Mouse (Mus musculus) cerebellum, adult 11 months (tissue): Measurements from ENCODE around the gene Flt1.
"Not testable (repeated sequence)": the region's sequence is repeated elsewhere in the genome, so short reads cannot be mapped to it uniquely, and the experiment has no call there.

Experiments used
- DNase-seq: peaks from one replicate; pipeline ENCODE4 v3.0.0; 2022

The Flt1 gene

DNA sequence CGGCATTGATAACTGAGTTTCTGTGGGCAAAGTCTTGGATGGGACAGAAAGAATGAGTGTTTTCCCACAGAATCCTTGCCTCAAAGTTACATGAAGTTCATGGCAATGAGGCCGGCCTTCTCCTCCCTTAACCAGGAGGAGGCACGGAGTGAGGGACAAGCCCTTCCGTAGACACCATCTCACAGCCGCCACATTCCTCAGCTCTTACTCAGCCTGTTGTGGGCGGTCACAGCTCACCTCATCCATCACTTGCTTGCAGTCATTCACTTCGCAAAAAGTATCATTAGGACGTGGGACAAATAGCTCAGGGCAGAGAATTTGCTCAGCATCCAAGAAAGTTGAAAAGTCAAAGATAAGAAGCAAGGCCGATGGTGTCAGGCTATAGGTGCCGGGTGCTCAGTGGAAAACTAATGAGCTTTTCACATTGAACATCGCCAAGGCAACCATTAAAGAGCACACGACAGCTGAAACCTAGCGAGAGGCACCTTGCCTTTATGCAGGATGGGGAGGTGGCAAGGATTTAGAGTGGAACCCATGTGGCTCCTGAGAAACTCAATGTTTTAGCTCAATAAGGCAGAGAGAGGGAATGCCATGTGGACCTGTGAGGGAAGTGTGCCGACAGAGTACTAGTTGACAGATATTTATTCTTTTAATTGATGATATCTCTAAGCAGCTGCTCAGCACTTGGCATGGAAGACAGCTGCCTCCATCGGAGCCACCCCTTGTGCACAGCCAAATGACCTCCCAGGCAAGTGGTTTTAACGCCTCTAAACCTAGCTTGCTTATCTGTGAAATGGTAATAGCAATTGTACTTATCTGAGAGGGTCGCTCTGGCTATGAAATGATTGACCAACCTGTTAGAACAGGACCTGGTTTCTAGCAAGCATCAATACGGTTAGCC is 124.1 kb downstream of the Flt1 start:
- no peak for DNase-seq

GRCm38 (mm10) chr5:147597825-147598224 is 128.0 kb downstream of the Flt1 start:
- DNase-seq, result no peak

GRCm38 (mm10) chr5:147589814-147590213 is 136.0 kb downstream of the Flt1 start:
- no peak for DNase-seq

GRCm38 (mm10) chr5:147585070-147585469 is 140.7 kb downstream of the Flt1 start:
- DNase-seq, result no peak

- no peak for DNase-seq
Measured at GRCm38 (mm10) chr5:147584648-147585047, 141.2 kb downstream of the Flt1 start.

DNA sequence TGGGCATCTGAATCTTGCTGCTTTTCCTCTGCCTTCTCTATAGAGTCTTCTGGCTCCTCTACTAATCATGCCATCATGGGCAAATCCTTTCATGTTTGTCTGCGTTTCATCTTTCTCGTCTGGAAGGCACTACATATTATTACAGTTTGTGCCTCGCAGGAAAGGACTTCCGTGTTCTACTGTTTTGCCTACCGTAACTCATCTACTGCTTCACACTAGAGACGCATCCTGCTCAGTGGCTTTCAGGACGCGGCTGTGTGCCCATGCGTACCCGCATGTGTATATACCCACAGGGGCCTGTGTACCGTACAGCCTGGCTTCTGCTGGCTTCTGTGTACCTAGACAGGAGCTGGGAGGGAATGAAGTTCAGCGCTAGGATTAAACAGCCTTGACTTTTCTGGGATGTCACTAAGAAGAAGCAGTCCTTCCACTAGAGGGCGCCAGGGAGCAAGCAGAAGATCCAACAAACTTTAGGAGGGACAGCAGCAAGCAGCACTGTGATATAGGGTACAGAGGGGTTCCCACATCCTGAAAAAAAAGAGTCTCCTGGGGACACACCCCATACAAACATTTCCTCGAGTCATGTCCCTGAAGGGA is 142.0 kb downstream of the Flt1 start:
- peak; percentile 53 for DNase-seq

DNA sequence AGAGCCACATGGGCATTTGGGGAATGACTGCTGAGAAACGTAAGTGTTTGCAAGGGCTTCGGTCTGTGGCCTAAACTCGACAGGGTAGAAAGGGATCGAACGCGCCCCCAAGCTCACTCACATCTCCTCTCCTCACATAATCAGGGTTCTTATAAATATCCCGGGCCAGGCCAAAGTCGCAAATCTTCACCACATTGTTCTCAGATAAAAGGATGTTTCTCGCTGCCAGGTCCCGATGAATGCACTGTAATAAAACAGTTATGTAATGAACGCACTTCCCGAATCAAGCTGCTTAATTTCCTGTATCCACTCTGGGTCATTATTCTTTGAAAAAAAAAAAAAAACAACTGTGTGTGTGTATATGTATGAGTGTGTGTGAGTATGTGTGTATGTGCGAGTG is 145.6 kb downstream of the Flt1 start:
- no peak for DNase-seq

GRCm38 (mm10) chr5:147579691-147580090 is 146.1 kb downstream of the Flt1 start:
- DNase-seq, result no peak

GRCm38 (mm10) chr5:147579148-147579547 is 146.7 kb downstream of the Flt1 start:
- DNase-seq, result no peak

DNA sequence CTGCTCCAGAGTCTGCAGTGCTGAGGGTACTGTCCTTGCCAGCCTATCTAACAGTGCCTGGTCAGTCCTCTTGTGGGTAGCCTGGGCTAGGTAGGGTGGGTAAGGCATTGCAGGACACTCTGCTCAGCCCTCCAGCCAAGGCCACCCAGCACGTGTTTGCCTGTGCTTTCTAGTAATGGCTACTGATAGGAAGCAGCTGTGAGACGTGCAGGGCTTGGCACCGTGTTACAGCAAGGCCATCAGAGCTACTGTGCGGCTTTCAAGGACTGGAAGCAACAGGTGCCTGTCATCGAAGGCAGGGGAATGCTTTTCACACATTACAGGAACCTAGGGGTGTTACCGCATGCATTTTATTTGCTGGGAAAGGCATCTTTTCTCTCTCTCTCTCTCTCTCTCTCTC is 148.8 kb downstream of the Flt1 start:
- no peak for DNase-seq

DNA sequence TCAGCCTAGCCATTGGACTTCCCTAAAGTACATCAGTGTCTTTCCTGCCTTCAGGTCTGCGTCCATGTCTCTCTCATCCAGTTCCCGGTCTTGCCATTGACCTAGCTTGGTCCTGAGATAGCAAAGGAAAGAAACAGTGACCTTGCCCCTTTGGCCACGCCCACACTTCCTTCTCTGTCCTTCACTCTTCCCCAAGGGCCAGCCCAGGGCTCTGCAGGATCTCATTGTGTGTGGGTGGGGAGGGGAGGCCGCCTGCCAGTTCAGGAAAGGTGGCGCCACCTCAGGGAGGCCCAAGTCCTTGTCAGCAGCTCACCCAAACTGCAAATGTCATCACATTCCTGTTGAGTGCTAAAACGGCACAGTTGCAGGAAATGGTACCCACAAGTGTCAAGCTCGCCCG is 151.3 kb downstream of the Flt1 start:
- no peak for DNase-seq

DNA sequence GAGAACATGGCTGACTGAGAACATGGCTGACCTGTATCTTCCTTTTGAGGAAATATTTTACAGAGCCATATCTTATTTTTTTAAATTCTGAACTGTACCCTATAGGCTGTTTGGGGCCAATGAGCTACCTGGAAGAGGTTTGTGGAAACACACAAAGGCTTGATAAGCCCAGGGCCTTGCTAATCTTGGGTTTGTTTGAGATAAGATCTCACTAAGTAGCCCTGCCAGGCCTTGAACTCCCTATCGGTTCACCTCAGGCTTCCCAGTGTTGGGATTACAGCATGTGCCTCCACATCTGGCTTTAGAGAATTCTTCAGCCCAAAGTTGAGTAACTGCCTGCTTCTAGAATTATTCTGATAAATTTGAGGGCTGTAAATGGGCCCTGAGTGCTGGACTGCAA is 152.3 kb downstream of the Flt1 start:
- no peak for DNase-seq

GRCm38 (mm10) chr5:147572695-147573094 is 153.1 kb downstream of the Flt1 start:
- no peak for DNase-seq

DNA sequence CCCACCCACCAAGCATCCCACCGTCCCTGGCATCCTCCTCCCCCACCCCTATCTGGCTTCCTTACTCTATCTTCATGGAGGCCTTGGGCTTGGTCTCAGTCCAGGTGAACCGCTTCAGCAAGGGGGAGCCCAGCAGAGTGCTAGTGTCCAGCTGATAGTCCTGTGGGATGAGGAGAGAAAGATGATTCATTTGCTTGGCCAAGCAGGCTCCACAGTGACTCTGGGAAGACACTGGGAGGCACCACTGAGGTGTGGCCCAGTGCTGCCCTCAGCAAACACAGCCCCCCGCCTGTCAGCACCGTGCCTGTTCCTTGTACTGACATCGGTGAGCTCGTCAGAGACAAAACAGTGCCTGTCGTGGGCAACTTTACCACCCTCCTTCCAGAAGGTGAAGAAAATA is 159.5 kb downstream of the Flt1 start:
- DNase-seq, result no peak

DNA sequence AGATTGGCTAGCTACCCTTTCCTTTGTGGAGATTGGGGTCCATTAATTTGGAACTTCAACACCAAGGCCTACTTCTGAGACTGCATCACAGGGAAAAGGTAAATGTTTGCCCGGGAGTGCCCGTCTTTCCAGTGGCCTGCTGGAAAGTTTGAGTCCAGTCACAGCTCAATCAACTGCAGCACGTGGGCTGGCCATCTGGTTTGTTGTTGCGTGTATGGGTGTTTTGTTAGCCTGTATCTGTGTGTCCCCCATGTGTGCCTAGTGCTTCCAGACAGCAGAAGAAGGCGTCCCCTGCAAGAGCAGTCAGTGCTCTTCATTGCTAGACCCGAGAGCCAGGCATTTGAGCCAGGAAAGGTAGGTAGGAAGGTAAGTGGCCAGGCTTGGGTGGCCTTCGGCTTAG is 160.4 kb downstream of the Flt1 start:
- no peak for DNase-seq

DNA sequence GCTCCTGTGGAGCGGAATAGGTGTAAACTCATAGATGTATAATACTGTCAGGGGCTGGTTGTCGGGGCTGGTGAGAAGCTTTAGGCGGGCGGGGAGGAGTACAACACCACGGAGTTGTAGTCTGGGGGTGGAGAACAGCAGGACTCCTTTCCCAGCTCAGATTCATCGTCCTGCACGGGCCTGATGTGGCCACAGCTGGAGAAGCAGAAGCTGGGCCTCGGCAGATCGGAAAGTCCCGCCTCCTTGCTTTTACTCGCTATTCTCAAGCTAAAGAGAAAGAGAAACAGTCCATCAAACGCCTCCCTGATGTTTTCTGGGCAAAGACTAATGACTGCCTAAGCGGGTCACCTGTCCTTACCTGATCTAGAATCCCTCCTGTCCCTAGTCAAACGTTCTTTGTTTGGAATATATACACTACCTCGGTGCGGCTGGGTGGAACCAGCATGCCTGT is 161.6 kb downstream of the Flt1 start:
- no peak for DNase-seq

DNA sequence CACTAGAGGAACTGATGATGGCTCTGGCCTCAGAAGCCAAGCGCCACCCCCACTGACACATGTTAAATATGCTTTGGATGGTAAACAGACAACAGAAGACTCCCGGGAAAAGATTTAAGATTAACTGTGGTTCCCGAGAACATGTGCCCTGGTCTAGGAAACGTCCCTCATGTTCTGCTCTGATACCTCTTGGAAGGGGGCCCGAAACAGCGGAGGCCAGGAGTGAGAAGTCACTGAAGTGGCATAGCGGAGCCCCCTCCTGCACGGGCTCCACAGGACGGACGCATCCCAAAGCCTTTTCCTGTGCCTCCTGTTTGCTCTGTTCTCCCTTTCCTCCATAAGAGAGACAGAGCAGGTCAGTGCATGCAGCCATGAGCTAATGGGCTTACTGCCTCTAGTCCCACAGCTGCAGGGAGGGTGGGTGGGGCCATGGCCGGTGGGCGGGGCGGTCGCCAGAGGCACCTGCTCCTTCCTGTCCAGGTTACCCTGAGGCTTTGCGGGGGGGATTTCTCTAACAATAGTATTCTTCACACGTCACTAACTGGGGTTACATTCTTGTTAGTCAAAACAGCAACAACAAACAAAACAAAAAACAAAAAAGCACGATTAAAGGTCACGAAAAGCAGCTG is 162.2 kb downstream of the Flt1 start:
- DNase-seq, result no peak

GRCm38 (mm10) chr5:147557641-147558040 is 168.2 kb downstream of the Flt1 start:
- DNase-seq, result not testable (repeated sequence)

GRCm38 (mm10) chr5:147551879-147552627 is 173.8 kb downstream of the Flt1 start:
- no peak for DNase-seq

GRCm38 (mm10) chr5:147549016-147549755 is 176.6 kb downstream of the Flt1 start:
- DNase-seq, result no peak

- DNase-seq, result no peak
Measured at GRCm38 (mm10) chr5:147545731-147546241, 180.0 kb downstream of the Flt1 start.

DNA sequence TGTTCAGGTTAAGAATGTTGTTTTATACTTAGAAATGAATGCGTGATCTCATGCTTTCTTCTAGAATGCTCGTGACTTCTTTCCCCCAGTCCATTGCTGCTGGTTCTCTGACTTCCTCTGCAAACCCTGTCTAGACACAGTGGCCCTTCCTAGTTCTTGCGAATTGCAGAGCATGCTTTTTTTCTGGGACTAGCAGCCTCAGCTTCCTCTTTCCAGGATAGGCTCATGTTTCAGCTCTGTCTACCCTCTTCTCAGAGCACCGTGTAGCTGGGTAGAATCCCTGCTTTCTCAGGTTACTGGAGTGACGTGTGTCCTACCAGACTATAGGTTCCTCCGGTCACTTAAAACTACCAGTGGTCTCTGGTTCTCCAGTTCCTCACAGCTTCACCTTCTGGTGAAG is 183.5 kb downstream of the Flt1 start:
- no peak for DNase-seq
